Mouse (Mus musculus): ENCODE measurements at regions not wholly inside any gene's neighbourhood (a gene's known extent, or its start where the extent isn't known, plus 50 kb on each side); places are given as distances from the start of the nearest gene placed in this dataset.

DNA sequence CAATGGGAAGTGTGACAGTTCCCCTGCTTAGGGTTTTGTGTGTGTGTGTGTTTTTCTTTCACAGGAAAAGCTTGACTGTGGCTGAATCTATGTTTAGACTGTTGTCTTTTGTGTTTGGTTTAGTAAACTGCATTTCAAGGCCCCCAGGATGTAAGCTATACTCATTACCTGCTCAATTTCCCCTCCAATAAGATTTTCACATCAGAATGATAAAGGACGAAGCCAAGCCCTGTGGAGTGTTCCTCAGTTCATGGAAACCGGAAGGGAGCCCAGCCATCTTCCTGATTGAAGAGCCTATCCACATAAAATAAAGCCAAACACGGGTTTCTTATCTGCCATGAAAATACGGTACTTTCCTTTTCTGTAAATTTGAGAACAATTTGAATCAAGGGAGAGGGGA lies 50.5 kb upstream of the Kdr start:
- ATAC-seq (replicated peaks; ENCODE audit: low FRiP score, low TSS enrichment, poor library complexity, severe bottlenecking), result no peak

Data from megakaryocyte-erythroid progenitor cell, adult 5-6 weeks (primary cell).